Mouse (Mus musculus): ENCODE measurements around the gene Strn4.

DNA sequence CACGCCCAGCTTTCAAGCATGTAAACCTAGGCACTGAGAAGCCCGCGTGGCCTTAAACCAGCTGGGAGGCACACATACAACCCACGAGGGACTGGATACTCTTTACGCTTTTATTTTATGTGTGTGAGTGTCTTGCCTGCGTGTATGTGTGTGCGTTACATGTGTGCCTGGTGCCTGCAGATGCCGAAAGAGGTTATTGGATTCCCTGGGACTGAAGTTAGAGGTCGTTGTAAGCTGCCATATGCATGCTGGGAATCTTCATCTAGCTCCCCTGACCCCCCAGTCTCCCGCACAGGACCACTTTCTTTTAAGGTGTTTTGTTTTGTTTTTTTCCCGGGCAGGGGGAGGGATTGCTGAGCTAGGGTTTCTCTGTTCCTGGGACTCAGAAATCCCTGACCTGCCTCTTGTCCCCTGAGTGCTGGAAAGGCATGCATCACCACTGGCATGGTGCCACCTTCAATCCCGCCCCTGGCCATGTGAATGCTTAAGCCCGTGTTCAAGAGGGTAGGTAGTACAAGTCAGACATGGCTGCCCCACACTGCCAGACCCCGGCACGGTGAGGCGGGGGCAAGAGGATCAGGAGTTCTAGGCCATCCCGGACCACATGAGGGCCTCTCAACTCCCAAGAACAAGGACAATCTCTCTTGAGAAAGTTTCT is 31.8 kb upstream of the Strn4 start:
- TF ChIP-seq FLI1 (IDR thresholded peaks at IDR 0.05; ENCODE audit: low read length) = no peak
- no peak for TF ChIP-seq GATA1 (IDR thresholded peaks at IDR 0.05; ENCODE audit: borderline replicate concordance, low read length)

Data from megakaryocyte, embryonic 14.5 days (primary cell).